Mouse (Mus musculus): ENCODE measurements around the gene Plpp7. TPM values are rescaled to one million over a fixed set of nuclear protein-coding genes. Genes with fewer than 3 reads are reported as not detected.

The Plpp7 gene
- total RNA-seq, 4 experiments from 2014 or later = 99.5 to 130 (median 113) TPM

Small RNA genes within 50 kb of the gene (microRNA-seq; reads per million reads assigned to microRNA genes)
- gene Mir7674 = not detected

Other genes starting within 250 kb of the Plpp7 start
- gene Fibcd1, start 249.5 kb upstream of the Plpp7 start, total RNA-seq (2022) = not detected
- under 1 TPM; 0.07 to 0.67 (median 0.30) TPM for gene Lamc3, start 208.2 kb upstream of the Plpp7 start, total RNA-seq (2022)
- 1 to 10 TPM; 1.3 to 3.7 (median 2.3) TPM for gene Aif1l, start 145.4 kb upstream of the Plpp7 start, total RNA-seq (2022)
- 10 to 100 TPM; 16.0 to 20.5 (median 18.3) TPM for gene Nup214, start 121.1 kb upstream of the Plpp7 start, total RNA-seq (2022)
- 10 to 100 TPM; 10.8 to 17.5 (median 14.9) TPM for gene Fam78a, start 10.7 kb upstream of the Plpp7 start, total RNA-seq (2022)
- gene Prrc2b, start 55.6 kb downstream of the Plpp7 start, total RNA-seq (2022) = 10 to 100 TPM; 81.0 to 90.8 (median 85.9) TPM
- gene Pomt1, start 141.1 kb downstream of the Plpp7 start, total RNA-seq (2022) = 10 to 100 TPM in 3 of 4 experiments, 1 to 10 TPM in 1; 10.0 to 12.5 (median 11.9) TPM
- gene Uck1, start 164.6 kb downstream of the Plpp7 start, total RNA-seq (2022) = 10 to 100 TPM; 10.1 to 10.9 (median 10.7) TPM
- gene Golga2, start 191.9 kb downstream of the Plpp7 start, total RNA-seq (2022) = 10 to 100 TPM; 50.1 to 62.3 (median 53.8) TPM
- gene Swi5, start 192.5 kb downstream of the Plpp7 start, total RNA-seq (2022) = 100 to 1,000 TPM; 137 to 150 (median 140) TPM